Mouse (Mus musculus) testis, adult 2 months (tissue): ENCODE measurements around the gene Cstb.

Source experiments
- CTCF ChIP-seq: fragments of 200-500 bp; IDR thresholded peaks from 2 replicates; pipeline ENCODE4 v1.5.1; 2012; ENCODE audit warnings: low read depth, mild to moderate bottlenecking, inconsistent platforms, low read length, moderate library complexity; ENCODE audit not compliant: control insufficient read depth, insufficient read depth, insufficient replicate concordance
- POLR2A ChIP-seq: fragments of 200-500 bp; IDR thresholded peaks from 2 replicates; pipeline ENCODE4 v1.6.1; 2012; ENCODE audit warnings: low read depth, mild to moderate bottlenecking, inconsistent platforms, low read length, moderate library complexity; ENCODE audit not compliant: control insufficient read depth

- TF ChIP-seq CTCF (no peak), POLR2A (no peak)
These were observed 3.7 kb downstream of the Cstb start for GRCm38 (mm10) chr10:78429180-78429579.
